Mouse (Mus musculus): ENCODE data around the gene Rnf212. TPM values are rescaled to one million over a fixed set of nuclear protein-coding genes. Genes with fewer than 3 reads are reported as not detected.

Gene Rnf212
- polyA plus RNA-seq, 1 experiment from 2014 or later: 4.0 TPM

- H3K36me3 ChIP-seq: no peaks in the 10 kb centered on the region
- H3K27ac ChIP-seq: no peak overlapping the region
- no peak overlapping the region for H3K4me2 ChIP-seq
- peaks cover 13% of the 10 kb centered on the region; the same call in 1 of the 2 replicates for H3K27me3 ChIP-seq (replicated peaks)
- WGBS (ENCODE audit: insufficient replicate concordance): 52% methylated on average over 2 of the region's 2 CpGs
- no peaks in the 10 kb centered on the region for H3K9me3 ChIP-seq (replicated peaks)
- H3K4me1 ChIP-seq: no peaks in the 10 kb centered on the region
- no peak for ATAC-seq
- H3K4me3 ChIP-seq: no peak overlapping the region
- no peak overlapping the region for H3K9ac ChIP-seq
These were observed 32.2 kb downstream of the Rnf212 start for GRCm38 (mm10) chr5:108742596-108742995.

GRCm38 (mm10) chr5:108741844-108742243 is 32.9 kb downstream of the Rnf212 start:
- H3K4me3 ChIP-seq: no peak overlapping the region
- H3K27me3 ChIP-seq (replicated peaks): peaks cover 13% of the 10 kb centered on the region; the same call in 1 of the 2 replicates
- 52% methylated on average over 2 of the region's 2 CpGs for WGBS (ENCODE audit: insufficient replicate concordance)
- H3K36me3 ChIP-seq: no peaks in the 10 kb centered on the region
- H3K27ac ChIP-seq: no peak overlapping the region
- H3K4me1 ChIP-seq: no peaks in the 10 kb centered on the region
- no peak for ATAC-seq
- H3K4me2 ChIP-seq: no peak overlapping the region
- no peak overlapping the region for H3K9ac ChIP-seq
- no peaks in the 10 kb centered on the region for H3K9me3 ChIP-seq (replicated peaks)

- no peak overlapping the region for H3K4me2 ChIP-seq
- no peak overlapping the region for H3K4me3 ChIP-seq
- 0 out of 2 replicates have a peak, but pooled peaks have one; percentile 21 for ATAC-seq
- H3K4me1 ChIP-seq: 0 out of 2 replicates have a peak, but pooled peaks cover 7% of the 10 kb centered on the region
- H3K9me3 ChIP-seq (replicated peaks): no peaks in the 10 kb centered on the region
- H3K9ac ChIP-seq: no peak overlapping the region
- no peak overlapping the region for H3K27ac ChIP-seq
- no peaks in the 10 kb centered on the region for H3K36me3 ChIP-seq
- 83% methylated on average over 1 of the region's 1 CpGs for WGBS (ENCODE audit: insufficient replicate concordance)
- H3K27me3 ChIP-seq (replicated peaks): peaks cover 14% of the 10 kb centered on the region; the same call in 1 of the 2 replicates
These were observed 47.4 kb downstream of the Rnf212 start for GRCm38 (mm10) chr5:108727425-108727824.

GRCm38 (mm10) chr5:108726557-108727248 is 48.1 kb downstream of the Rnf212 start:
- Histone ChIP-seq H3K4me2 (no peak overlapping the region), H3K36me3 (no peaks in the 10 kb centered on the region), H3K9ac (no peak overlapping the region), H3K9me3 (replicated peaks) (no peaks in the 10 kb centered on the region), H3K4me3 (no peak overlapping the region), H3K4me1 (0 out of 2 replicates have a peak, but pooled peaks cover 7% of the 10 kb centered on the region), H3K27ac (no peak overlapping the region), H3K27me3 (replicated peaks) (peaks cover 11% of the 10 kb centered on the region; the same call in 1 of the 2 replicates)
- 19% methylated on average over 5 of the region's 5 CpGs for WGBS (ENCODE audit: insufficient replicate concordance)
- ATAC-seq: peak; percentile 75

GRCm38 (mm10) chr5:108724006-108724405 is 50.8 kb downstream of the Rnf212 start:
- Histone ChIP-seq H3K4me2 (no peak overlapping the region), H3K36me3 (no peaks in the 10 kb centered on the region), H3K27me3 (replicated peaks) (peaks cover 9% of the 10 kb centered on the region), H3K4me1 (peaks cover 11% of the 10 kb centered on the region; the same call in 1 of the 2 replicates), H3K4me3 (no peak overlapping the region), H3K27ac (no peak overlapping the region), H3K9ac (no peak overlapping the region), H3K9me3 (replicated peaks) (no peaks in the 10 kb centered on the region)
- 49% methylated on average over 2 of the region's 2 CpGs for WGBS (ENCODE audit: insufficient replicate concordance)
- ATAC-seq: no peak

GRCm38 (mm10) chr5:108719761-108720160 is 55.0 kb downstream of the Rnf212 start:
- 40% methylated on average over 7 of the region's 7 CpGs for WGBS (ENCODE audit: insufficient replicate concordance)
- Histone ChIP-seq H3K4me2 (no peak overlapping the region), H3K9me3 (replicated peaks) (no peaks in the 10 kb centered on the region), H3K4me3 (no peak overlapping the region), H3K4me1 (peaks cover 12% of the 10 kb centered on the region), H3K27me3 (replicated peaks) (peaks cover 14% of the 10 kb centered on the region), H3K27ac (no peak overlapping the region), H3K9ac (no peak overlapping the region), H3K36me3 (no peaks in the 10 kb centered on the region)
- ATAC-seq: peak; percentile 65

- peaks cover 18% of the 10 kb centered on the region for H3K27me3 ChIP-seq (replicated peaks)
- no peak overlapping the region for H3K27ac ChIP-seq
- H3K9ac ChIP-seq: no peak overlapping the region
- no peaks in the 10 kb centered on the region for H3K36me3 ChIP-seq
- H3K4me1 ChIP-seq: peaks cover 12% of the 10 kb centered on the region
- H3K4me2 ChIP-seq: no peak overlapping the region
- H3K4me3 ChIP-seq: no peak overlapping the region
- 49% methylated on average over 4 of the region's 4 CpGs for WGBS (ENCODE audit: insufficient replicate concordance)
- ATAC-seq: no peak
- no peaks in the 10 kb centered on the region for H3K9me3 ChIP-seq (replicated peaks)
These were observed 56.7 kb downstream of the Rnf212 start for GRCm38 (mm10) chr5:108718051-108718450.

- H3K4me1 ChIP-seq: peaks cover 12% of the 10 kb centered on the region
- H3K36me3 ChIP-seq: no peaks in the 10 kb centered on the region
- ATAC-seq: no peak
- H3K4me3 ChIP-seq: no peak overlapping the region
- H3K27me3 ChIP-seq (replicated peaks): peaks cover 14% of the 10 kb centered on the region
- WGBS (ENCODE audit: insufficient replicate concordance): 56% methylated on average over 1 of the region's 1 CpGs
- H3K9me3 ChIP-seq (replicated peaks): no peaks in the 10 kb centered on the region
- no peak overlapping the region for H3K9ac ChIP-seq
- H3K4me2 ChIP-seq: no peak overlapping the region
- no peak overlapping the region for H3K27ac ChIP-seq
These were observed 58.8 kb downstream of the Rnf212 start for GRCm38 (mm10) chr5:108715974-108716373.

- ATAC-seq: no peak
- 64% methylated on average over 6 of the region's 6 CpGs for WGBS (ENCODE audit: insufficient replicate concordance)
- H3K4me2 ChIP-seq: no peak overlapping the region
- H3K27ac ChIP-seq: no peak overlapping the region
- no peak overlapping the region for H3K4me3 ChIP-seq
- H3K4me1 ChIP-seq: peaks cover 17% of the 10 kb centered on the region
- no peaks in the 10 kb centered on the region for H3K9me3 ChIP-seq (replicated peaks)
- no peak overlapping the region for H3K9ac ChIP-seq
- no peaks in the 10 kb centered on the region for H3K36me3 ChIP-seq
- H3K27me3 ChIP-seq (replicated peaks): peaks cover 8% of the 10 kb centered on the region; the same call in 1 of the 2 replicates
These were observed 60.6 kb downstream of the Rnf212 start for GRCm38 (mm10) chr5:108714149-108714548.

- no peak for ATAC-seq
- no peak overlapping the region for H3K27ac ChIP-seq
- H3K4me3 ChIP-seq: no peak overlapping the region
- no peaks in the 10 kb centered on the region for H3K9me3 ChIP-seq (replicated peaks)
- H3K9ac ChIP-seq: no peak overlapping the region
- H3K27me3 ChIP-seq (replicated peaks): peaks cover 8% of the 10 kb centered on the region; the same call in 1 of the 2 replicates
- H3K36me3 ChIP-seq: no peaks in the 10 kb centered on the region; the same call in 1 of the 2 replicates
- H3K4me2 ChIP-seq: no peak overlapping the region
- H3K4me1 ChIP-seq: peaks cover 22% of the 10 kb centered on the region
These were observed 61.1 kb downstream of the Rnf212 start for GRCm38 (mm10) chr5:108713691-108714090.

GRCm38 (mm10) chr5:108713096-108713495 is 61.7 kb downstream of the Rnf212 start:
- no peak overlapping the region for H3K4me3 ChIP-seq
- no peaks in the 10 kb centered on the region for H3K9me3 ChIP-seq (replicated peaks)
- H3K36me3 ChIP-seq: peaks cover 4% of the 10 kb centered on the region; the same call in 1 of the 2 replicates
- H3K4me1 ChIP-seq: peaks cover 28% of the 10 kb centered on the region
- no peak for ATAC-seq
- no peak overlapping the region for H3K4me2 ChIP-seq
- H3K27me3 ChIP-seq (replicated peaks): peaks cover 8% of the 10 kb centered on the region; the same call in 1 of the 2 replicates
- H3K27ac ChIP-seq: no peak overlapping the region
- 77% methylated on average over 2 of the region's 2 CpGs for WGBS (ENCODE audit: insufficient replicate concordance)
- H3K9ac ChIP-seq: no peak overlapping the region

- Histone ChIP-seq H3K4me2 (no peak overlapping the region), H3K4me1 (peaks cover 39% of the 10 kb centered on the region), H3K27ac (no peak overlapping the region), H3K27me3 (replicated peaks) (peaks cover 8% of the 10 kb centered on the region; the same call in 1 of the 2 replicates), H3K36me3 (peaks cover 10% of the 10 kb centered on the region; the same call in 1 of the 2 replicates), H3K4me3 (no peak overlapping the region), H3K9me3 (replicated peaks) (no peaks in the 10 kb centered on the region), H3K9ac (no peak overlapping the region)
- 64% methylated on average over 6 of the region's 6 CpGs for WGBS (ENCODE audit: insufficient replicate concordance)
- no peak for ATAC-seq
These were observed 62.8 kb downstream of the Rnf212 start for GRCm38 (mm10) chr5:108711968-108712367.

All from liver, embryonic 12.5 days (tissue).